Mouse (Mus musculus) testis, adult 2 months (tissue): ENCODE data around the gene Zdhhc14.

Experiments
- CTCF ChIP-seq: fragments of 200-500 bp; IDR thresholded peaks from 2 replicates; pipeline ENCODE4 v1.5.1; 2012; ENCODE audit warnings: low read depth, mild to moderate bottlenecking, inconsistent platforms, low read length, moderate library complexity; ENCODE audit not compliant: control insufficient read depth, insufficient read depth, insufficient replicate concordance
- POLR2A ChIP-seq: fragments of 200-500 bp; IDR thresholded peaks from 2 replicates; pipeline ENCODE4 v1.6.1; 2012; ENCODE audit warnings: low read depth, mild to moderate bottlenecking, inconsistent platforms, low read length, moderate library complexity; ENCODE audit not compliant: control insufficient read depth

DNA sequence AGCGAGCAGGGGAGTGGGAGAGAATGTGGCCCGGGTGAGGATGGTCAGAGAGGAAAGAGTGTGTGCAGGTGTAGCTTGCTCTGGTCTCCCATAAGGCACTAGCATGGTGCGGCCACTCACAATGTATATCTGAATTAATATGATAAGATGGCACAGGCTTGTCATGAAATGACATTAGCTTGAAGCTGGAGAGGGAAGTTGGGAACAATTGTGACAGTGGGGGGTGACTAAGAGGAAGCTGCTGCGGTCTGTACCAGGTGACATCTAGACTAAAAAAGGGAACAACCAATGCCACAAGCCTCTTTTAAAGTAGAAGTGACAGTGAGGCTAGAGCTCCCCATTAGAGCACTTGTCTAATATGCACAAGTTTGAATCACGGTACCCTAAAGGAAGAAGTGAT lies 238.2 kb downstream of the Zdhhc14 start:
- TF ChIP-seq CTCF (no peak), POLR2A (no peak)
